Mouse (Mus musculus) T-helper 17 cell (primary cell): Measurements from ENCODE around the gene Npc2.

Source experiments
- in situ Hi-C, 2 experiments: fragments of 300-600 bp; cut with MboI, MseI; formaldehyde crosslinking; loops; 1 replicate in 1 of 2; 2 replicates in 1 of 2; pipeline ENCODE4 v1.15.1; 2025; ENCODE audit warnings: high pct_unique_total_duplicates in 2 of 2

Gene Npc2

GRCm38 (mm10) chr12:84733366-84733765 is 39.6 kb downstream of the Npc2 start:
- in situ Hi-C loops = no loop called here

GRCm38 (mm10) chr12:84728421-84728820 is 44.5 kb downstream of the Npc2 start:
- in situ Hi-C loops = no loop called here

- in situ Hi-C loops = no loop called here
Observed at GRCm38 (mm10) chr12:84727434-84727833, 45.5 kb downstream of the Npc2 start.

- in situ Hi-C loops = no loop called here
Observed at GRCm38 (mm10) chr12:84726986-84727385, 46.0 kb downstream of the Npc2 start.

GRCm38 (mm10) chr12:84726391-84726790 is 46.6 kb downstream of the Npc2 start:
- in situ Hi-C loops = no loop called here

- in situ Hi-C loops = no loop called here
Observed at GRCm38 (mm10) chr12:84718462-84719244, 54.3 kb downstream of the Npc2 start.

GRCm38 (mm10) chr12:84714578-84714977 is 58.4 kb downstream of the Npc2 start:
- in situ Hi-C loops = no loop called here

GRCm38 (mm10) chr12:84709842-84710439 is 63.0 kb downstream of the Npc2 start:
- in situ Hi-C loops = no loop called here

- in situ Hi-C loops = no loop called here
Observed at GRCm38 (mm10) chr12:84707804-84708203, 65.1 kb downstream of the Npc2 start.

GRCm38 (mm10) chr12:84706886-84707285 is 66.1 kb downstream of the Npc2 start:
- in situ Hi-C loops = no loop called here
